Mouse (Mus musculus) kidney, adult 8-10 months (tissue): ENCODE measurements around the gene Pcx.

Experiments
- DNase-seq, 2 experiments: peaks; one replicate each; pipeline ENCODE4 v3.0.0; 2022

Pcx gene

DNA sequence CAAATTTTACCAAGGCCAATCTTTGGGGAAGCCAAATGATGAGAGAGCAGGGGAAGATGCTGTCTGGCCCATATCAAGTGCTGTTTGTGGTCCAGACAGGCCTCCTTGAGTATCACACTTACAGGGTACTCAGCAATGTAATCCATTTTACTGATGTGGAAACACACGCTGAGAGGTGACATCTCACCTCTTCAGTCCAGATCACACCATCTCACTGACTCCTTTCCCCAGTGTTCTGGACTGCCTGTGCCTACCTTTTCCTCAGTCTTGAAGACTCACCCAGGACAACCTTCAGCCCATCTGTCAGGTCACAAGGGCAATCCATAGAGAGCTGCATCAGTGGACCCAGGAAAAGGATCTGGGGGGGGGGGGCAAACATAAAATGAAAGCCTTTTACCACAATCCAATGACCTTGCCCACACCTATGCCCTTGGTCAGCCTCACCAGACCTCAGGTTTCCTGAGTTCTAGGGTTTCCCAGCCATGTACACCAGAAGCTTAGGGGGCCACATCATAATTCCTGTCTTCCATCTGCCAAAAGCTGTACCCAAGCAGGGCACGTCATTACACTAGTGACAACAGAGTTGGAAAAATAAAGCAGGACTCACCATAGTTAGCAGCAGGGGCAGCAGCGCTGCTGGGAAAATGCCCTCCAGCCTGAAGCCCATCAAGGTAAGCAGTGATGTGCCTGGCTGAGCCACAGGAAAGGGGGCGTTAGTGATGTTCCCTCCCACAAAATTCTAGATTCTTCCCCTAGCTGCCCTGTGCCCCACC, 114.3 kb downstream of the Pcx start:
- no peak for DNase-seq

DNA sequence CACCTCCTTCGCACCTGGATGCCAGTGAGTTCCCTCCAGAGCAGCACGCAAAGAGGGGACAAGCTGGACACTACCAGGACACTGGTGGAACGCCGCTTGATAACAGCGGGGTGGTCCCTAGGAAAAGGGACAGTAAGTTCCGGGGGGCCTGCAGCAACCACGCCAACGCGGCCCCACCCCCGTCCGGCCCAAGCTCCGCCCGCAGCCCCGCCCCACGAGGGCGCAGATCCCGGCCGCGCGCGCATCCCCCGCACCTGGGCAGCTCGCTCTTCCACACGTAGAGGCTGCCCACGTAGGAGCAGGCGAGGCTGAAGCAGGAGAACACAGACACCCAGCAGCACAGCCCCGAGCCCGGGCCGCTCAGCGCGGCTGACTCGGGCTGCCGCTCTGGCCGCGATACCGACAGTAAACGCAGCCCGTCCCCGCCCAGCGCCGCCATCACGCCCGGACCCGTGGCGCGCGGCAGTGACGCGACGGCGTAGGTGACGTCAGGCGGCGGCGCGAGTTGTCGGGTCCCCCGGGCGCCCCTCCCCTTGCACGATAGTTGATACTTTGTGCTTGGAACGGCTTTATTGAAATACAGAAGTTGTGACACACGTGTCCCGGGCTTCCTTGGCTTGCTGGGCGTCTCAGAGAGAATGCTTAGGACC, 115.0 kb downstream of the Pcx start, which contains the start of gene Rce1:
TSS of gene Rce1 (minus strand) at position 463 of the 650 bp plus-strand sequence.
- DNase-seq, result peak; percentile 78 to 88

GRCm38 (mm10) chr19:4625829-4626535, 115.7 kb downstream of the Pcx start:
- DNase-seq, result no peak

- DNase-seq, result peak in 1 of 2 experiments; percentile 64
Observed at GRCm38 (mm10) chr19:4628819-4629218, 118.5 kb downstream of the Pcx start.

GRCm38 (mm10) chr19:4635986-4636385, 125.7 kb downstream of the Pcx start:
- DNase-seq, result no peak

DNA sequence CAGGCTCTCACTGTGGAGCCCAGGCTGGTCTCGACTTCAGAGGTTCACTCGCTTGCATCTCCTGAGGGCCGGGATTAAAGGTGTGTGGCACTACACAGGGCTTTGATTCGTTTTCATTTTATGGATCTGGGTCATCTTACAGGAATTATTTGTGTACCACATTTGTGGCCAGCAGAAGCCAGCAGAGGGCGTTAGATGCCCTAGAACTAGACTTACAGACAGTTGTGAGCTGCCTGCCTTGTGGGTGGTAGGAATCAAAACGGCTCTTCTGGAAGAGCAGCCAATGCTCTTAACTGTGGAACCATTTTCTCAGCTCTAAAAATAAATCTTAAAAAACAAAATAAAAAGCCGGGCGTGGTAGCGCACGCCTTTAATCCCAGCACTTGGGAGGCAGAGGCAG, 134.0 kb downstream of the Pcx start:
- DNase-seq, result peak; percentile 19 to 47

- no peak for DNase-seq
Observed at GRCm38 (mm10) chr19:4646917-4647492, 136.7 kb downstream of the Pcx start.

GRCm38 (mm10) chr19:4658156-4658555, 147.9 kb downstream of the Pcx start:
- DNase-seq, result no peak

DNA sequence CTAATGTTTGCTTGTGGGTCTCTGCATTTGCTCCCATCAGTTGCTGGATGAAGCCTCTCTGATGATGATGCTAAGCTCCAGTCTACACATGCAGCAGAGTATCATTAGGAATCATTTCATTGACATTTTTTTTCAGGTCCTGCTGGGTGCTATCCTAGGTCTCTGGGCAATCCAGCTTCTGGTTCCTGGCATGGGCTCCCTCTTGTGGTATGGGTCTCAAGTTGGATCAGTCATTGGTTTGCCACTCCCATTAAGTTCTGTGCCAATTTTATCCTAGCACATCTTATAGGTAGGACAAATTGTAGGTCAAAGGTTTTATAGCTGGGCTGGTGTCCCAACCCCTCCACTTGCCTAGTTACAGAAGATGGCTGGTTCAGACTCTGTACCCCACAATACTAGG, 156.5 kb downstream of the Pcx start:
- DNase-seq, result no peak

- peak in 1 of 2 experiments; percentile 30 for DNase-seq
Observed at GRCm38 (mm10) chr19:4670776-4671175, 160.5 kb downstream of the Pcx start.
